Mouse (Mus musculus) MEL (cell line): ENCODE measurements around the gene Pkd1l2. TPM values are rescaled to one million over a fixed set of nuclear protein-coding genes. Genes with fewer than 3 reads are reported as not detected.

Source experiments
- DNase-seq: peaks from one replicate; pipeline ENCODE4 v3.0.0; 2011; ENCODE audit warnings: low read depth, low spot score
- H3K27ac ChIP-seq: 2 replicates; pipeline ENCODE4 v1.5.1; 2012; ENCODE audit warnings: low read depth, mild to moderate bottlenecking, control low read depth, low read length, moderate library complexity; ENCODE audit not compliant: control insufficient read depth
- H3K27me3 ChIP-seq, 2 experiments: fragments of 150-350 bp in 1 of 2; sonication (generic) in 1 of 2; 2 replicates each; pipeline ENCODE4 v1.6.1; 2012; ENCODE audit warnings: low read length in 2 of 2, mild to moderate bottlenecking in 2 of 2, improper control_type of control experiment in 1 of 2, moderate library complexity in 1 of 2; ENCODE audit not compliant: insufficient read depth in 2 of 2, control insufficient read depth in 1 of 2
- H3K36me3 ChIP-seq, 2 experiments: 2 replicates each; pipeline ENCODE4 v1.6.1; 2012 to 2014; ENCODE audit warnings: low read length in 2 of 2, improper control_type of control experiment in 1 of 2, inconsistent platforms in 1 of 2, mild to moderate bottlenecking in 1 of 2; ENCODE audit not compliant: insufficient read depth in 2 of 2, control insufficient read depth in 1 of 2
- H3K4me1 ChIP-seq, 2 experiments: fragments of 150-350 bp in 1 of 2; sonication (generic) in 1 of 2; 2 replicates each; pipeline ENCODE4 v1.6.1; 2012; ENCODE audit warnings: low read length in 2 of 2, improper control_type of control experiment in 1 of 2, mild to moderate bottlenecking in 1 of 2; ENCODE audit not compliant: insufficient read depth in 2 of 2, control insufficient read depth in 1 of 2
- H3K4me3 ChIP-seq, 2 experiments: fragments of 150-350 bp in 1 of 2; sonication (generic) in 1 of 2; 2 replicates each; pipeline ENCODE4 v1.5.1; 2012; ENCODE audit warnings: low read depth in 2 of 2, low read length in 2 of 2, mild to moderate bottlenecking in 2 of 2, moderate library complexity in 2 of 2, control low read depth in 1 of 2, improper control_type of control experiment in 1 of 2; ENCODE audit not compliant: control insufficient read depth in 1 of 2, insufficient read depth in 1 of 2
- H3K79me2 ChIP-seq: 2 replicates; pipeline ENCODE4 v1.6.1; 2012; ENCODE audit warnings: mild to moderate bottlenecking, low read length, moderate library complexity; ENCODE audit not compliant: control insufficient read depth, poor library complexity, insufficient read depth
- H3K9ac ChIP-seq: 2 replicates; pipeline ENCODE4 v1.6.1; 2012; ENCODE audit warnings: low read depth, mild to moderate bottlenecking, control low read depth, low read length, moderate library complexity; ENCODE audit not compliant: control insufficient read depth, poor library complexity, severe bottlenecking
- H3K9me3 ChIP-seq: fragments of 150-350 bp; sonication (generic); replicated peaks from 2 replicates; pipeline ENCODE4 v1.6.1; 2012; ENCODE audit warnings: mild to moderate bottlenecking, low read length, improper control_type of control experiment, moderate library complexity; ENCODE audit not compliant: insufficient read depth
- CHD1 ChIP-seq: IDR thresholded peaks from 2 replicates; pipeline ENCODE4 v1.6.1; 2012; ENCODE audit warnings: low read depth, mild to moderate bottlenecking, inconsistent platforms, low read length, improper control_type of control experiment
- CHD2 ChIP-seq: IDR thresholded peaks from 2 replicates; pipeline ENCODE4 v1.6.1; 2011; ENCODE audit warnings: low read length, improper control_type of control experiment
- E2F4 ChIP-seq: IDR thresholded peaks from 2 replicates; pipeline ENCODE4 v1.6.1; 2011; ENCODE audit warnings: low read depth, low read length, improper control_type of control experiment, borderline replicate concordance
- ETS1 ChIP-seq: IDR thresholded peaks from 2 replicates; pipeline ENCODE4 v1.6.1; 2012; ENCODE audit warnings: low read depth, mild to moderate bottlenecking, inconsistent platforms, low read length, improper control_type of control experiment, moderate library complexity
- HCFC1 ChIP-seq: IDR thresholded peaks from 2 replicates; pipeline ENCODE4 v1.6.1; 2012; ENCODE audit warnings: low read depth, mild to moderate bottlenecking, inconsistent platforms, low read length, improper control_type of control experiment, moderate library complexity
- JUND ChIP-seq: IDR thresholded peaks from 2 replicates; pipeline ENCODE4 v1.6.1; 2011; ENCODE audit warnings: low read depth, mild to moderate bottlenecking, improper control_type of control experiment, low read length
- MAFK ChIP-seq: IDR thresholded peaks from 2 replicates; pipeline ENCODE4 v1.6.1; 2011; ENCODE audit warnings: low read depth, mild to moderate bottlenecking, low read length, improper control_type of control experiment, borderline replicate concordance
- MAX ChIP-seq: IDR thresholded peaks from 2 replicates; pipeline ENCODE4 v1.6.1; 2011; ENCODE audit warnings: low read length, improper control_type of control experiment
- MEF2A ChIP-seq: IDR thresholded peaks from 2 replicates; pipeline ENCODE4 v1.6.1; 2014; ENCODE audit warnings: low read depth, mild to moderate bottlenecking, inconsistent platforms, low read length, improper control_type of control experiment; ENCODE audit not compliant: poor library complexity, insufficient replicate concordance, severe bottlenecking; ENCODE audit errors: extremely low read depth
- MYB ChIP-seq: IDR thresholded peaks from 2 replicates; pipeline ENCODE4 v1.6.1; 2011; ENCODE audit warnings: mild to moderate bottlenecking, low read depth, low read length, improper control_type of control experiment
- POLR2A ChIP-seq, 2 experiments: IDR thresholded peaks; 2 replicates each; pipeline ENCODE4 v1.6.1; 2011 to 2012; ENCODE audit warnings: low read length in 2 of 2, mild to moderate bottlenecking in 2 of 2, control low read depth in 1 of 2, improper control_type of control experiment in 1 of 2, low read depth in 1 of 2, moderate library complexity in 1 of 2; ENCODE audit not compliant: control insufficient read depth in 1 of 2, insufficient read depth in 1 of 2, poor library complexity in 1 of 2
- POLR2AphosphoS2 ChIP-seq: IDR thresholded peaks from 2 replicates; pipeline ENCODE4 v1.6.1; 2011; ENCODE audit warnings: low read length, improper control_type of control experiment
- POLR2AphosphoS5 ChIP-seq: IDR thresholded peaks from 2 replicates; pipeline ENCODE4 v1.6.1; 2012; ENCODE audit warnings: low read depth, borderline replicate concordance, mild to moderate bottlenecking, inconsistent platforms, low read length, moderate library complexity, mixed read lengths
- RCOR1 ChIP-seq: IDR thresholded peaks from 2 replicates; pipeline ENCODE4 v1.6.1; 2012; ENCODE audit warnings: low read depth, mild to moderate bottlenecking, inconsistent platforms, low read length, improper control_type of control experiment
- SMC3 ChIP-seq: IDR thresholded peaks from 2 replicates; pipeline ENCODE4 v1.6.1; 2011; ENCODE audit warnings: low read depth, low read length, improper control_type of control experiment
- TAL1 ChIP-seq: IDR thresholded peaks from 2 replicates; pipeline ENCODE4 v1.6.1; 2012; ENCODE audit warnings: mild to moderate bottlenecking, inconsistent platforms, low read length, moderate library complexity, mixed read lengths
- TBP ChIP-seq: IDR thresholded peaks from 2 replicates; pipeline ENCODE4 v1.8.0; 2011; ENCODE audit warnings: low read depth, low read length, improper control_type of control experiment
- TCF12 ChIP-seq: IDR thresholded peaks from 2 replicates; pipeline ENCODE4 v1.6.1; 2014; ENCODE audit warnings: low read depth, mild to moderate bottlenecking, inconsistent platforms, low read length, improper control_type of control experiment, moderate library complexity
- UBTF ChIP-seq: IDR thresholded peaks from 2 replicates; pipeline ENCODE4 v1.6.1; 2012; ENCODE audit warnings: low read depth, mild to moderate bottlenecking, inconsistent platforms, low read length, improper control_type of control experiment, moderate library complexity, borderline replicate concordance; ENCODE audit not compliant: insufficient read depth
- USF2 ChIP-seq, 2 experiments: IDR thresholded peaks; 2 replicates each; pipeline ENCODE4 v1.6.1; 2011 to 2012; ENCODE audit warnings: improper control_type of control experiment in 2 of 2, low read length in 2 of 2, borderline replicate concordance in 1 of 2, inconsistent platforms in 1 of 2, low read depth in 1 of 2, mild to moderate bottlenecking in 1 of 2; ENCODE audit not compliant: insufficient read depth in 1 of 2
- ZMIZ1 ChIP-seq: IDR thresholded peaks from 2 replicates; pipeline ENCODE4 v1.6.1; 2012; ENCODE audit warnings: low read depth, mild to moderate bottlenecking, inconsistent platforms, low read length, improper control_type of control experiment, moderate library complexity
- polyA plus RNA-seq, 2 experiments: library from polyadenylated mRNA; stranded (reverse) in 1 of 2; unstranded in 1 of 2; fragments of >175 nt in 1 of 2; fragments of >200 nt in 1 of 2; gene quantifications; 2 replicates each; pipeline versions ENCODE4 v1.2.1 to v1.2.4; 2012; ENCODE audit warnings: low replicate concordance in 2 of 2, low read depth in 1 of 2; ENCODE audit not compliant: insufficient read length in 2 of 2, insufficient read depth in 1 of 2, missing spikeins in 1 of 2
- total RNA-seq: library from RNA; depleted of rRNA; stranded (reverse); fragments of 300-350 nt; gene quantifications from 2 replicates; pipeline ENCODE4 v1.2.3, GENCODE M21; 2012

Gene Pkd1l2
- total and polyA plus RNA-seq, 3 experiments, result 0.86 to 1.5 TPM; not detected in 1

DNA sequence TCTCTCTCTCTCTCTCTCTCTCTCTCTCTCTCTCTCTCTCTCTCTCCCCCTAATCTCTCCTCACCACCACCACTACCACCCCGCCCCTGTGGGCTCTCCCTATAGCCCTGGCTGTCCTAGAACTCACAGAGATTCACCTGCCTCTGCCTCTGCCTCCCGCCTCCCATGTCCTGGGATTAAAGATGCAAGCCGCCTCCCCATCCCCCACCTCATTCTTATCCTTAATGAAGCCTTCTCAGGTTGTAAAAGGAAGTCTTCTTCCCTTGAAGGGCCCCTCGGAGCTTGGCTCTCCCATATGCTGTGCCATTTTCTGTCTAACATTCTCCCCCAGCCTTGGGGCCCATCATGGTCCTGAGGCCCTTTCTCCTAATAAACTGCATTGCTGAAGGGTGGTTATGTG, 66.6 kb downstream of the Pkd1l2 start:
- Histone ChIP-seq H3K79me2 (no peaks in the 10 kb centered on the region), H3K4me1 (no peaks in the 10 kb centered on the region), H3K27me3 (0 out of 4 replicates have a peak, but pooled peaks cover 0 to 1% of the 10 kb centered on the region in 2 experiments), H3K9me3 (no peaks in the 10 kb centered on the region), H3K9ac (no peak overlapping the region), H3K4me3 (no peak overlapping the region), H3K36me3 (no peaks in the 10 kb centered on the region), H3K27ac (no peak overlapping the region)
- no peak for TF ChIP-seq CHD2
- no peak for DNase-seq

DNA sequence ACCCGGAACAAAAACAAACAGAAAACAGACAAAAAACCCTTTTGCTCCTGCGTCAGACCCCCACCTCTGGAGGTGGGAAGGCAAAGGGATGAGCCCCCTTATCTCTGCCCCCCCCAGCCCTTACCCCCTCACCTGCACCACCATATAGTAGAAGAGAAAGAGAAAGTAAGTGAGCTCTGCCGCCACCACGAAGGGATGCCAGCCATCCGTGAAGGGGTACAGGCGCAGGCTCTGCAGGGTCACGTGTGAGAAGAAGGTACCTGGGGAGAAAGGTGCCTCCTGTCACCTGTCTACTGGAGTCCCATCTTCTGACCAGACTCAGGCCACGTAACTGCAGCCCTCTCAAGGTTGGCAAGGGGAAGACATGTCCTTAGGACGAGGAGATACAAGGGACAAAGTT, 70.9 kb downstream of the Pkd1l2 start:
- Histone ChIP-seq H3K9me3 (no peaks in the 10 kb centered on the region), H3K4me3 (no peak overlapping the region), H3K27ac (no peak overlapping the region), H3K4me1 (peaks cover 0 to 10% of the 10 kb centered on the region in 2 experiments; a peak in 1 of 4 replicates), H3K79me2 (no peaks in the 10 kb centered on the region), H3K36me3 (no peaks in the 10 kb centered on the region; a peak in 1 of 4 replicates), H3K27me3 (0 out of 4 replicates have a peak, but pooled peaks cover 0 to 1% of the 10 kb centered on the region in 2 experiments), H3K9ac (no peak overlapping the region)
- TF ChIP-seq RCOR1 (no peak), CHD1 (no peak), JUND (no peak), TAL1 (no peak), MAFK (no peak), MYB (no peak), UBTF (no peak), ETS1 (no peak), MEF2A (no peak)
- DNase-seq, result no peak

DNA sequence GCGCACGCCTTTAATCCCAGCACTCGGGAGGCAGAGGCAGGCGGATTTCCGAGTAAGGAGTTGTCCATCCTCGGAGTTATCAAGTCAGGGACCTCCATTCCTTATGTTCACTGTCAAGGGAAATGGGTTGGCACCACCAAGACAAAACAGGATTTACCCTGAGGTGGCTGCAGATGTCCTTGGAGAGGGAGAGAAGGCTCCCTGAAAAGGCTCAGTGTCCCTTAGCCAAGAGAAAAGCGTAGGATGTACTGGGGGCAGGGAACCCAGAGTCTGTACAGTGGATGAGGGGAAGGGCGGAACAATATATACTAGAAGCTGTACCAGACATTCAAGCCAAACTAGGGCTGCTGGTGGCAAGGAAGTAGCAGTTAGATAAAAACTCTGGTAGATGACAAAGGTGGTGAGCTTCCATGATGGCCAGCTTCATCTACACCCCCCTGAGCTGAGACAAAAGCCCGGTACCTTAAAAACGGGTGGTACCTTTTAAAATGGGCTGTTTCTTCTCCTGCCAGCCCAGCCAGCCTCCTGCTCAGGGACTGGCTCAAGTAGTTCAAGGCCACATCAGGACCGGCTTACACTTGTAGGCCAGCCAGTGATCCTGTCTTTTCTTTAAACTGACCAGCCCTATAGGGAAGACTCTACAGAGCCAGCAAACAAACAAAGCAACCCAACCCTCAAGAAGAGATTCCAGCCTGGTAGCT, 88.1 kb downstream of the Pkd1l2 start:
- Histone ChIP-seq H3K27ac (no peak overlapping the region), H3K36me3 (peaks cover 0 to 4% of the 10 kb centered on the region in 2 experiments; a peak in 1 of 4 replicates), H3K79me2 (peaks cover 19% of the 10 kb centered on the region), H3K9ac (peak overlapping the region; percentile 37), H3K4me3 (peak overlapping the region; percentile 46 to 57; a peak in 3 of 4 replicates), H3K27me3 (no peaks in the 10 kb centered on the region; a peak in 1 of 4 replicates), H3K4me1 (peaks cover 0 to 17% of the 10 kb centered on the region in 2 experiments; a peak in 3 of 4 replicates), H3K9me3 (no peaks in the 10 kb centered on the region)
- DNase-seq, result no peak
- TF ChIP-seq E2F4 (no peak), USF2 (IDR thresholded peaks at IDR 0.05; ENCODE audit: borderline replicate concordance in 1 of 2, insufficient read depth in 1 of 2, low read depth in 1 of 2, low read length in 2 of 2) (no peak), POLR2AphosphoS5 (no peak), JUND (no peak), TCF12 (no peak), MYB (no peak), POLR2AphosphoS2 (no peak), MAX (no peak), MAFK (no peak), TBP (no peak), MEF2A (no peak), CHD2 (no peak), TAL1 (no peak), CHD1 (no peak), ZMIZ1 (no peak), HCFC1 (no peak), SMC3 (no peak), POLR2A (IDR thresholded peaks at IDR 0.05; ENCODE audit: control insufficient read depth in 1 of 2, insufficient read depth in 1 of 2, low read depth in 1 of 2, low read length in 2 of 2, poor library complexity in 1 of 2) (no peak)
